Mouse (Mus musculus) gastrocnemius, postnatal 4 days (tissue): ENCODE results near the gene Hoxd4. TPM values are rescaled to one million over a fixed set of nuclear protein-coding genes. Genes with fewer than 3 reads are reported as not detected.

Experiments
- DNase-seq, 2 experiments: peaks; one replicate each; pipeline ENCODE4 v3.0.0; 2021 to 2022; ENCODE audit warnings: low spot score in 2 of 2, mixed read lengths in 2 of 2
- total RNA-seq, 2 experiments: library from RNA; stranded (reverse); gene quantifications; 2 replicates each; pipeline ENCODE4 v1.2.3; 2021

Hoxd4 gene
- total RNA-seq, 2 experiments from 2014 or later, result 4.1 to 6.1 TPM

- no peak for DNase-seq
Observed at GRCm38 (mm10) chr2:74726551-74726950, 14.8 kb downstream of the Hoxd4 start, which contains the start of gene Gm28230. Gene Gm28230, plus strand, starts transcription at chr2:74726728.

DNA sequence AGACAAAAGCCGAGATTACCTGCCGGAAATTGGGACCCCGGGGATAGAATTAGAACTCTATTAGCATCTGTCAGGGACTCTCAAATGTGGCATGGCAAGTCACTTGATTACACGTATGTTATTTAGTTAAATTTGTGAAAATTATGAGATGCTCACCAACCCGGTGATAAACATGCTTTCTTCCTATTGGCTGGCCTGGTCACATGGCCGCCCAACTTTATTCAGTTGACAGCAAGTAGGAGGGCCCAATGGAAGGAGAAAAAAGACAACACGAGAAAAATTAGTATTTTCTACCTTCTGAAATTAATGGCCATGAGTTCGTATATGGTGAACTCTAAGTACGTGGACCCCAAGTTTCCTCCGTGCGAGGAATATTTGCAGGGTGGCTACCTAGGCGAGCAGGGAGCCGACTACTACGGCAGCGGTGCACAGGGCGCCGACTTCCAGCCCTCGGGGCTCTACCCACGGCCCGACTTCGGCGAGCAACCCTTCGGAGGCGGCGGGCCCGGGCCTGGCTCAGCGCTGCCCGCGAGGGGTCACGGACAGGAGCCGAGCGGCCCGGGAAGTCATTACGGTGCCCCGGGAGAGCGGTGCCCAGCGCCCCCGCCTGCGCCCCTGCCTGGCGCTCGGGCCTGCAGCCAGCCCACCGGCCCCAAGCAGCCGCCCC, 15.4 kb downstream of the Hoxd4 start:
- DNase-seq, result no peak

- DNase-seq, result no peak
Observed at GRCm38 (mm10) chr2:74727640-74728302, 16.0 kb downstream of the Hoxd4 start.

DNA sequence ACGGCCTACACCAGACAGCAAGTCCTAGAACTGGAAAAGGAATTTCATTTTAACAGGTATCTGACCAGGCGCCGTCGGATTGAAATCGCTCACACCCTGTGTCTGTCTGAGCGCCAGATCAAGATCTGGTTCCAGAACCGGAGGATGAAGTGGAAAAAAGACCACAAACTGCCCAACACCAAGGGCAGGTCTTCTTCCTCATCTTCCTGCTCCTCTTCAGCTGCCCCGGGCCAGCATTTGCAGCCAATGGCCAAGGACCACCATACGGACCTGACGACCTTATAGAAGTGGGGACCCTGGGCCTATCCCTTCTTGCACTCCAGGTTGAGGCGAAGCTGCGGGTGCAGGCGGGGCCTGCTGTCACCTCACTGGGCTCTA, 16.6 kb downstream of the Hoxd4 start:
- no peak for DNase-seq

DNA sequence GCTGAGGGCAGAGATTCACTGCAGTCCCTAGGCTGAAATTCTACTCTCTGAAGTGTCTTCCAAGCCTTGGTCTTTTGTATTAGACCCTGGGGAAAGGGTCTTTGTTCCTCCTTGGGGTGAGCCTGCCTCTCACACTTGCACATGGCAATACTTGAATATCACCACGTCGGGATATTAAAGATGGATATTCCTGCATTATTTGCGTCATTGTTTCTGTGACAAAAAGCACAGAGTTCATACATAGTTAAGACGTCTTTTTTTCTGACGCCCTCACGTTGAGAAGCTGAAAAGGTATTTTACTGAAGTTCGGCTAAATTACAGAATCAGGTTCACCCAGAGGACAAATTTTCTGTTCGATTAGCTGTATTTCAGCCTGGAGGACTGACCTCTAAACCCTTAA, 18.6 kb downstream of the Hoxd4 start:
- no peak for DNase-seq

DNA sequence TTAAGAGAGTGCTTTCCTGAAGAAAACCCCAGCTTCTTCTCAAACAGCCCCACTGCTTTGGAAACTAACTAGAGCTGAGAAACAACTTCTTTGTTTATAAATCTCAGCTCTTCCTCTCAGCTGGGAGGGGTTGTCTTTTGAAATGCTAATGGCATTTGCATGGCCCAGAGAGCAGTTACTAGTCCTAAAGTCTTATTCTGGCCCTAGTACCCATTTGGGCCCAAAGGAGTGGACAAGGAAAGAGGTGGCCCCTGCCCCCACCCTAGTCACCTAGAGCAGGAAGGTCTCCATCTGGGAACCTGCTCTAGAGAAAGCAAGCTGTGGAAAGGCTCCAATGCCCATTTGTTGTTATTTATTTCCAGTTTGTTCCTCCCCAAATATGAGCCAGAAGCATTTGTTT, 19.3 kb downstream of the Hoxd4 start:
- DNase-seq, result no peak

- no peak for DNase-seq
Observed at GRCm38 (mm10) chr2:74731799-74732512, 20.2 kb downstream of the Hoxd4 start.

DNA sequence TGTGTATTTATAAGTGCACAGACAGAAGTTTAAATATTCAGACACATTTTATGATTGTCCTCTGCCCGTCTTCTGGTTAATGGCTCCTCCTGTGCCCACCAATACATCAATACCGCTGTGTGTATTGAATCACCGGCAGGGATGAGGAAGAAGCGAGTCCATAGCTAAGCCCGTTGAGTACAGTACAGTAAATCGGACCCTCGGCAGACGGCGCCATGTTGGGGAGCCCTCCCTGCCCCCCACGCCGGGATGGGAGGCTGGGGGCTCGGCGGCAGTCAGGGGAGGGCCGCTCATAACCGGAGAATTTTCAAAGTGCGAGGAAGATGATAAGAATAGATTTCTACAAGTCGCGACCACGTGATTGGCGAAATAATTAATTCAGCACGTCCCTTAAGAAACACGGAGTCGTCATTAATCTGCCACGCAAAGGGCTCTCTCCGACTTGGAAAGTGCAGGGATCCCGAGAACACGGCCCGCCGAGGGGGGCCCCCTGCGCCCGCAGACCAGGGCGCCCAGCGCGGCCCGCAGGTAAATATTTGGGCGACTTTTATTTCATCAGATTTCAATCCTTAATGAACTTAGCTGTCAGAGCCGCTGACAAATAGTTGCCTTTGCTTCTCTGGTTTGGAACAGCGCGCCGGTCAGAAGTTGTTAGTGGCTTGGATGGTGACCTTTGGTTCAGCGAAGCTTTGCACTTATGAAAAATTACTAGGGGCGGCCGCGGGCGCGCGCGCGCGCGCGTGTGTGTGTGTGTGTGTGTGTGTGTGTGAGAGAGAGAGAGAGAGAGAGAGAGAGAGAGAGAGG, 21.0 kb downstream of the Hoxd4 start:
- DNase-seq, result no peak

GRCm38 (mm10) chr2:74733317-74733661, 21.6 kb downstream of the Hoxd4 start:
- no peak for DNase-seq

DNA sequence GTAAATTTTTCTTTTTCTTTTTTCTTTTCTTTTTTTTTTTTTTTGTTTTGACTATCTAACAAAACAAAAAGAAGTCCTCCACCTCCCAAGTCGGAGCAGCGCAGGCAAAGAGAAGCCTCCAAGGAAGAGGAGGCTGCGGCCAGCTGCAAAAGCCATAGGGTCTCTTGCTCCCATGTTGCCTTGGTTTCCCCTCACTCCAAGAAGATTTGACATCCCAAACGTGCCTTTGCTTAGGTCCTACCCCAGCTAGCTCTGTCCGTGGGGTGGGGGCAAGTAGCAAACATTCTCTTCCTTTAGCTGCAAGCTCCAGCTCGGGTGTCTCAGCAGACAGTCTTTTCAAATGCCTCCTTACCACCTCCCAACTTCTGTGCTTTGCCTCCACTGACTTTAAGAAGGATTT, 22.0 kb downstream of the Hoxd4 start:
- no peak for DNase-seq

DNA sequence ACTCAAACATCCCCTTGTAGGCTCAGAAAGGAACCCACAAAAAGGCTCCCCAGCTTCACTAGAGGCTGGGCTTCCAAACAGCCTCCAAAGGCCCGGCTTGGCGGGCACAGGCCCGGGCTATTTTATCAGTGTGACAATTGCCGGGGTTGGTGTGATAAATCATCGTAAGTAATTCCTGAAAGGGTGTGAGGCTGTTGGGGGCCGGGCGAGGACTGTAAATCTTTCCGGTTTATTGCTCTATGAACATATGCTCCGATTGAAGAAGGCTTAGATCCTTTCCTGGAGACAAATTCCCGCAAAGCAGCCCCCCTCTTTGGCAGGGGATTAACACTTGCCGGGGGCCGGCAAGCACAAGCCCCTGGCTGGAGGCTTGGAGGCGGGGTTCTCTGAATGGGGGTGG, 22.7 kb downstream of the Hoxd4 start:
- no peak for DNase-seq

DNA sequence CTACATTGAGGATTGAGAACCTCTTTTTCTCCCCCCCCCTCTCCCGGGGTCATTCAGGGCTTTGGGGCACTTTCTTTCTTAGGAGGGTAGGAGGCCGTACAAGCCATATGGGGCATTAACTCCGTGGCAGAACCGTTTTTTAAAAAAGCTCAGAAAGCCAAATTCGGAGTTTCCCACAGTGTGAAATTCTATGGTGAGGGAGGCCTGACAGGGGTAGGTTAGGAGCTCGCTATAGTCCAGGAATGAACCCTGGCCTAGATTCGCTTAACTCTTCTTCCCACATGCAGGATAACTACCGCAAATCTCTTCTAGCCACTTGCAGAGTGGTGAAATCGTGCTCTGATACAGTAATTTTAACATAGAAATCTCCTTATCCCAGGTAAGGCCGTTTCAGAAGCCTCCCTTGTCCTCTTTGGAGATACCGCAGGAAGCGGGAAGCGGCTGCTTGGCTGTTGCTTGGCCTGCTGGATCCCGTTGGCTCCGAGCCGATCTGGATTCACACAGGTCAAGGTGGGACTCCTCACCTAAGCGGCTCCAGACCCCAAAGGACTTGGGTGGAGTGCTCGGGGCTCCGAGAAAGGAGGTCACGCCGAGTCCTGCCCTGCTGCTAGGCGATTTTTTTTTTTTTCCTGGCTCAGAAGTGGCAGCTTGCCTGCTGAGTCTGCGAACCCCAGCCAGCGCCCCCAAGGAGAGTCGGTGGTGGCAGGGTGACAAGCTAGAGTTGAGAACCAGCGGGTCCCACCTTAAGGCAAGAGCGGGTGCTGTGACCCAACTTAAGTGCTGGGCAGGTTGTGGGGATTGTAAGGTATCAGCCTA, 23.5 kb downstream of the Hoxd4 start:
- DNase-seq, result no peak

DNA sequence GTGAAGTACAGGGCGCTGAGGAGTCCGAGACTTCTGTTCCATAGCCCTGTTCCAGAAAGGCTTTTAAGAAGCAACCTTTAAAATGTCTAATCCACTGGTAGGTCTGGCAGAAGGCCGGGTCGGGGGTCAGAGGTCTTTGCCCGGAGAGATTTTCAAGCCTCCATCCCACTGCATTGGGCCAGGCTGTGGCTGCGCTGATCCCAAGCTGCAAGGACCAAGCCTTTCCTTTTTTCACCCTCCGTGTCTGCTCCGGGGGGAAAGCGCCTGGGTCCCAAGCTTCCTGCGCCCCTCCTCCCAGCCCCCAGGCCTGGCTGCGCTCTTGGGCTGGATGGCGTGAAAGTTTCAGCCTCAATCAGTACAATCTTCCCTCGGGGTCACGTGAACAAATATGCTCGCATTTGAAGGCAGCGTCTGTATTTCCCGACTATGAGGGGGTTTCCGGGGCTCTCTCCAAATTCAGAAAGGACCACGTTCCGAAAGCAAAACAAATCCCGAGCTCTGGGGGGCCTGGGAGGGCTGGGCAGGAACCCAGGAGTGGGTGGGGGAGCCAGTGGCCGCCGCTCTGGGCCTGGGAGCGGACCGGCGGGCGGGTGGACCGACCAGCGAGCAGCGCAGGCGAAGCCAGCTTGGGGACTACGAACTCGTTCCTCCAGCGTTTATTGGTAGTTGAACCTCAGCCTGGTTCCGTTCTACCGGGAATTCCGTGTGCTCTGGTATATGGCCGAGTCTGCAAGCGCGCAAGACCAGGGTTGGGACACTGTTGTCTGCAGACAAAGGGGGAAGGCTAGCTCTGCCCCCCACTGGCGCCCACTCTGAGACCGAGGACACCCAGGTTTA, 24.3 kb downstream of the Hoxd4 start:
- no peak for DNase-seq

GRCm38 (mm10) chr2:74736688-74737577, 25.2 kb downstream of the Hoxd4 start:
- no peak for DNase-seq

DNA sequence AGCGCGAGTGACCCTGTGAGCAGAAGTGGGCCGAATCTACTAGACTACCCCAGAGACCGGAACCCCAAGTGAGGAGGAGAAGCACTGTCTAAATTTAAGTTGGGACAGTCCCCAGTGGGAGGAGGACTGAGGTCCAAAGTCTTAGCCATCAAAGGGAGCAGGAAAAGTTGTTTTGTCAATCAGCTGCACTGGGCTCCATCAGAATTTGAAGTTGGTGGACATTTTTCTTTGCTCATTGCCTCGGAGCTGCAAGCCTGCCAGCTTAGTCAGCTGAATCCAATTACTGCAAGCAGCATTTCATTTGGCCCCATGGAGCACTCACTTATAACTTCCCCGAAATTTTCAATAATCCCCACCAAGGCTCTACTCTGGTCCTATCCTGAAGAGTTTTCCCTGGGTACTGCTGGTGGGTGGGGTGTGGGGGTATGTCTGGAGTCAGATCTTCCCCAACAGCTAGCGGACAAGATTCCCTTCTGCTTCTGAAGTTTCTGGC, 25.9 kb downstream of the Hoxd4 start:
- DNase-seq, result no peak

- DNase-seq, result no peak
Observed at GRCm38 (mm10) chr2:74738623-74739475, 27.1 kb downstream of the Hoxd4 start.

DNA sequence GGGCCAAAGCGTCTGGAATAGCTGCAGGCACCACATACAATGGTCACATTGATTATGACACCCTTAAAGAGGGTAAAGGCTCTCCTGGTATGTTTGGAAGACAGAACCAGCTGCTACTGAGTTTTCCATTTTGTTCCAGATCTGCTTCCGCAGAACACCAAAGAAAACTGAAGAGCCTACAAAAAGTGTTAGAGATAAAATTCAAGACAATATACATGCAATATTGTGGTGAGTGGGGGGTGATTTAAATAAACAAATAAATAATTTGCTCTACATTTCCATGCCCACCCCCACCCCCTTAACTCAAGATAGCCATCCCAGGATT, 27.7 kb downstream of the Hoxd4 start:
- no peak for DNase-seq

GRCm38 (mm10) chr2:74739869-74740268, 28.1 kb downstream of the Hoxd4 start:
- DNase-seq, result no peak
